Mouse (Mus musculus): ENCODE data around the gene Chek1.

Chek1 gene

GRCm38 (mm10) chr9:36727034-36727755, at the start of gene Chek1:
TSS of gene Chek1 (minus strand) at chr9:36727065.
- DNase-seq, result no peak

GRCm38 (mm10) chr9:36769048-36769413, 42.2 kb upstream of the Chek1 start:
- no peak for DNase-seq

GRCm38 (mm10) chr9:36768156-36769047, 41.5 kb upstream of the Chek1 start:
- peak in 1 of 2 experiments; percentile 48 for DNase-seq

- DNase-seq, result peak; percentile 99
Observed at GRCm38 (mm10) chr9:36767203-36768143, 40.6 kb upstream of the Chek1 start, which contains the start of gene Stt3a. TSS of gene Stt3a (minus strand) at chr9:36767679.

DNA sequence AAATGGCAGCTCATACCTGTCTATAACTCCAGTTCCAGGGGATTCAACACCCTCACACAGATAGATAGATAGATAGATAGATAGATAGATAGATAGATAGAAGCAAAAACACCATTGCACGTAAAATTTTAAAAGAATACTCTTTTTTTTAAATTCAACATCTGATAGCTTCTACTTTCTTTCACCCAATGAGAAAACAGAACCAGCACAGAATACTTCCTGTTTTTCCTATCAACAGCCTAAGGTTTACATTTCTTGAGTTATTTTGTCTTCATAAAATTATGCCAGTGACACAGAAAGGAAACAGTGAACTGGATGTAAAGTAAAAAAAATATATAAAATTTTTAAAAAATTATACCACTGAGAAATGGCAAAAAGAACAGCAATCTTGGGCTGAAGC, 37.5 kb upstream of the Chek1 start:
- no peak for DNase-seq

DNA sequence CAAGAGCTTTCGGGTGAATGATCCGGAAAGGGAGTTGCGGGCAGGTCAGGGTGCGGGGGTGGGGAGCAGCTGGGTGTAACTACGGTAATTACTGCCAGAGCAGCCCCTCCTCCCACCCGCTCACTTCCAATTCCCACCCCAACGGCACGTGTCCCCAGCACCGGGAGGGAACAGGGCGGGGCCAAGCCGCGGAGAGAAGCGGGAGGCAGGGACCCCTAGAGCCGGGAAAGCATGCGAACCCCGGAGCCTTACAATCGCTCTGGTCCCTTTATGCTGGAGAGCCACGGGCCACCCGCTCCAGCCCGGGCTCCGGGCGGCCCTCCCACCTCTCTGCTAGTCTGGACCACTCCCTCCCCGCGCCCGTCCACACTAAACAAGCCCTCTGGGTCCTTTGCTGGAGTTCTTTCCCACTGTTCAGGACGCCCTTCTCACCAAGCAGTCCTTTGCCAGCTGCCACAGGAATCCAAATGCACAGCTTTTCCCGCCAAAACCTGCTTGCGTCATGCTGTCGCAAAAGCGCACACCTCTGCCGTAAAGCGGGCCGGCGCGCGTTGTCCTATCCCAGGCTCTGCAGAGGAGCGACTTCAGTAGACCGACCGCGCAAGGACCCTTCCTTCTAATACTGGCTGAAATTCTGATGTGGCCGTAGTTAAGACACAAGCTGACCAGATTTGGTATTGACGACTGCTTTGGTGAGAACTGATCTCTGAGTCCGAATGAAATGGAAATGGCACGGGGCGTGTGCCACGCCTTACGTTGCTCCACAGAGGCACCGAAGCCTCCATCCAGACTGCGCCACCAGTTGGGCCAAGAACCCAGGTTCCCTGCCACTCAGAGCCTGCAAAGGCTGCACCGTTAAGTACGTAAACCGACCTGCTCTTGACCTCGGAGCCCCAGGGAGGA, 483 bp downstream of the Chek1 start:
- DNase-seq, result peak; percentile 90 to 95

- no peak for DNase-seq
Observed at GRCm38 (mm10) chr9:36716624-36717023, 10.2 kb downstream of the Chek1 start.

GRCm38 (mm10) chr9:36707304-36707703, 19.6 kb downstream of the Chek1 start:
- DNase-seq, result no peak

DNA sequence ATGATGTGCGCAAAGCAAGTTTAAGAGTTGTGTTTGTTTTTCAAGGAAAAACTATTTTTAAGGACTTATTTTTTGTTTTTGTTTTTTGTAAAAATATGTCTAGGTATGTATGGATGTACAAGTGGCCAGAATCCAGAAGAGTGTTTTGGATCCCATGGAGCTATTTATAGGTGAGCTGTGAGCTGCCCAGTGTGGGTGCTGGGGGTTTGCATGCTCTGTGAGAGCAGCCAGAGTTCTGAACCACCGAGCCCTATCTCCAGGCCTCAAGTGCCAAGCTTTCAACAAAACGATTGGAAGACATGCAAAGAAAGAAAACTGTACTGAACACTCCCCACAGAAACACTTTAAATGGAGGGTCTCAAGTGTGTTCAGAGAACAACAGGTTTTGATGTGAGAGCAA, 20.9 kb downstream of the Chek1 start:
- DNase-seq, result no peak

GRCm38 (mm10) chr9:36694276-36694675, 32.6 kb downstream of the Chek1 start:
- no peak for DNase-seq

GRCm38 (mm10) chr9:36692920-36693319, 33.9 kb downstream of the Chek1 start, which contains the start of gene Acrv1:
TSS of gene Acrv1 (plus strand) at chr9:36693220.
- DNase-seq, result no peak

DNA sequence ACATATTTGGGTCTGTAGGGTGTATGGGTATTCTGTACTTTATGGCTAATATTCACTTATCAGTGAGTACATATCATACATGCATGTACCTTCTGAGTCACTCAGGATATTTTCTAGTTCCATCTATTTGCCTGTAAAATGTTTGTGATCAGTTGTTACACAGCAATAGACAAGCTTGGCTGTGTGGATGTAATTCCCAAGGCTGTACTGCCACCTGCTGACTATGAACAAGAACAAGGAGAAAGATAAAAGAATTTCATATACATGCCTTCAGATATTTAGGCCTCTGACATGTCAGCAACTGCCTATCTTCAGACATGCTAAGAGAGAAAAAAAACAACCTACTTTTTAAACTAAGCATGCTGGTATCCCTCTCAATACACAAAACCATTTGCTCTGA, 39.5 kb downstream of the Chek1 start:
- DNase-seq, result no peak

- DNase-seq, result no peak
Observed at GRCm38 (mm10) chr9:36681424-36681823, 45.4 kb downstream of the Chek1 start.

Data from cerebellum, postnatal 36 days (tissue).